Mouse (Mus musculus) liver, embryonic 13.5 days (tissue): Measurements from ENCODE around the gene Utrn. TPM values are rescaled to one million over a fixed set of nuclear protein-coding genes. Genes with fewer than 3 reads are reported as not detected.
A peak's percentile ranks its signal among the peaks of the same experiment; 100 is the strongest.

Experiments used
- ATAC-seq: fragments of 200-750 bp; cut with Nextera tagmentation; 2 replicates; pipeline ENCODE4 v1.8.0; 2017; ENCODE audit warnings: low read depth, mild to moderate bottlenecking, moderate number of reproducible peaks, moderate library complexity
- DNase-seq: peaks from one replicate; pipeline ENCODE4 v3.0.0; 2022
- H3K27ac ChIP-seq: fragments of 300-500 bp; sonication (generic); 2 replicates; pipeline ENCODE4 v1.5.1; 2015; ENCODE audit warnings: moderate library complexity, mild to moderate bottlenecking, inconsistent platforms
- H3K27me3 ChIP-seq: fragments of 300-500 bp; sonication (generic); 2 replicates; pipeline ENCODE4 v1.6.1; 2015; ENCODE audit warnings: mild to moderate bottlenecking, inconsistent platforms
- H3K36me3 ChIP-seq: fragments of 300-500 bp; sonication (generic); 2 replicates; pipeline ENCODE4 v1.6.1; 2015; ENCODE audit warnings: mild to moderate bottlenecking, inconsistent platforms
- H3K4me1 ChIP-seq: fragments of 300-500 bp; sonication (generic); replicated peaks from 2 replicates; pipeline ENCODE4 v1.6.1; 2015; ENCODE audit warnings: inconsistent platforms
- H3K4me2 ChIP-seq: fragments of 300-500 bp; sonication (generic); 2 replicates; pipeline ENCODE4 v1.6.1; 2015; ENCODE audit warnings: inconsistent platforms, mild to moderate bottlenecking, moderate library complexity
- H3K4me3 ChIP-seq: fragments of 300-500 bp; sonication (generic); replicated peaks from 2 replicates; pipeline ENCODE4 v1.5.1; 2015; ENCODE audit warnings: mild to moderate bottlenecking, inconsistent platforms
- H3K9ac ChIP-seq: fragments of 300-500 bp; sonication (generic); 2 replicates; pipeline ENCODE4 v1.6.1; 2015; ENCODE audit warnings: mild to moderate bottlenecking, inconsistent platforms
- H3K9me3 ChIP-seq: fragments of 300-500 bp; sonication (generic); replicated peaks from 2 replicates; pipeline ENCODE4 v1.6.1; 2016; ENCODE audit warnings: inconsistent platforms
- WGBS: fragments of 180-500 bp; shearing (Covaris S2); methylation state at CpG from one replicate; pipeline ENCODE4 v1.1.7; 2015; ENCODE audit not compliant: insufficient replicate concordance; 5-methylcytosine and 5-hydroxymethylcytosine counted together
- polyA plus RNA-seq: library from polyadenylated mRNA; unstranded; fragments of >200 nt; fragmentation: Nextera tagmentation; extraction: Ambion mirVana; gene quantifications from 2 replicates; pipeline ENCODE4 v1.2.1, GENCODE M21; 2015

The Utrn gene
- polyA plus RNA-seq, 1 experiment from 2014 or later = 9.2 TPM

GRCm38 (mm10) chr10:12813211-12813811 lies 55.9 kb downstream of the Utrn start:
- H3K27me3 ChIP-seq = no peaks in the 10 kb centered on the region
- H3K4me3 ChIP-seq = peak overlapping the region; percentile 44
- peak overlapping the region; percentile 92 for H3K27ac ChIP-seq
- DNase-seq (peak; percentile 75), ATAC-seq (peak; percentile 93)
- H3K9ac ChIP-seq = peak overlapping the region; percentile 69
- no peaks in the 10 kb centered on the region for H3K36me3 ChIP-seq
- no peaks in the 10 kb centered on the region for H3K9me3 ChIP-seq
- H3K4me1 ChIP-seq = peaks cover 76% of the 10 kb centered on the region
- H3K4me2 ChIP-seq = peak overlapping the region; percentile 67
- WGBS = 7% methylated on average over 12 of the region's 12 CpGs

GRCm38 (mm10) chr10:12812680-12813079 lies 56.5 kb downstream of the Utrn start:
- DNase-seq (peak; percentile 22), ATAC-seq (peak; percentile 63)
- H3K9ac ChIP-seq = peak overlapping the region; percentile 69
- H3K4me1 ChIP-seq = peaks cover 76% of the 10 kb centered on the region
- peak overlapping the region; percentile 92 for H3K27ac ChIP-seq
- 23% methylated on average over 5 of the region's 5 CpGs for WGBS
- no peaks in the 10 kb centered on the region for H3K9me3 ChIP-seq
- no peaks in the 10 kb centered on the region for H3K36me3 ChIP-seq
- H3K4me2 ChIP-seq = peak overlapping the region; percentile 67
- no peaks in the 10 kb centered on the region for H3K27me3 ChIP-seq
- H3K4me3 ChIP-seq = peak overlapping the region; percentile 44

- H3K27ac ChIP-seq = no peak overlapping the region
- peaks cover 68% of the 10 kb centered on the region for H3K4me1 ChIP-seq
- ATAC-seq (no peak), DNase-seq (no peak)
- H3K9ac ChIP-seq = no peak overlapping the region
- WGBS = 63% methylated on average over 2 of the region's 2 CpGs
- H3K27me3 ChIP-seq = no peaks in the 10 kb centered on the region
- no peaks in the 10 kb centered on the region for H3K9me3 ChIP-seq
- H3K4me3 ChIP-seq = no peak overlapping the region
- no peaks in the 10 kb centered on the region for H3K36me3 ChIP-seq
- H3K4me2 ChIP-seq = no peak overlapping the region
Measured at GRCm38 (mm10) chr10:12810816-12811215, 58.3 kb downstream of the Utrn start.

GRCm38 (mm10) chr10:12809702-12810101 lies 59.5 kb downstream of the Utrn start:
- 37% methylated on average over 3 of the region's 3 CpGs for WGBS

GRCm38 (mm10) chr10:12808467-12808866 lies 60.7 kb downstream of the Utrn start:
- Histone ChIP-seq H3K4me3 (no peak overlapping the region), H3K27me3 (no peaks in the 10 kb centered on the region), H3K9ac (no peak overlapping the region), H3K27ac (no peak overlapping the region), H3K4me2 (no peak overlapping the region), H3K36me3 (no peaks in the 10 kb centered on the region), H3K4me1 (peaks cover 52% of the 10 kb centered on the region), H3K9me3 (no peaks in the 10 kb centered on the region)
- no peak for DNase-seq
- 74% methylated on average over 4 of the region's 4 CpGs for WGBS
- ATAC-seq = no peak

More at GRCm38 (mm10) chr10:12809702-12810101, 59.5 kb downstream of the Utrn start:
- no peak overlapping the region for H3K4me3 ChIP-seq
- H3K36me3 ChIP-seq = no peaks in the 10 kb centered on the region
- H3K4me2 ChIP-seq = no peak overlapping the region
- ATAC-seq (no peak), DNase-seq (no peak)
- no peak overlapping the region for H3K27ac ChIP-seq
- H3K27me3 ChIP-seq = no peaks in the 10 kb centered on the region
- no peak overlapping the region for H3K9ac ChIP-seq
- H3K4me1 ChIP-seq = peaks cover 64% of the 10 kb centered on the region
- H3K9me3 ChIP-seq = no peaks in the 10 kb centered on the region

- Histone ChIP-seq H3K27ac (no peak overlapping the region), H3K27me3 (no peaks in the 10 kb centered on the region), H3K4me3 (no peak overlapping the region), H3K4me1 (peaks cover 44% of the 10 kb centered on the region), H3K9ac (no peak overlapping the region), H3K36me3 (no peaks in the 10 kb centered on the region), H3K9me3 (no peaks in the 10 kb centered on the region), H3K4me2 (no peak overlapping the region)
- ATAC-seq = no peak
- DNase-seq = no peak
- WGBS = 76% methylated on average over 9 of the region's 9 CpGs
Measured at GRCm38 (mm10) chr10:12807706-12808105, 61.5 kb downstream of the Utrn start.

GRCm38 (mm10) chr10:12805826-12806225 lies 63.3 kb downstream of the Utrn start:
- Histone ChIP-seq H3K9me3 (no peaks in the 10 kb centered on the region), H3K27ac (no peak overlapping the region), H3K4me3 (no peak overlapping the region), H3K36me3 (no peaks in the 10 kb centered on the region), H3K4me2 (no peak overlapping the region), H3K9ac (no peak overlapping the region), H3K4me1 (peaks cover 27% of the 10 kb centered on the region), H3K27me3 (no peaks in the 10 kb centered on the region)
- ATAC-seq (no peak), DNase-seq (no peak)
- 48% methylated on average over 2 of the region's 2 CpGs for WGBS

GRCm38 (mm10) chr10:12803939-12804338 lies 65.2 kb downstream of the Utrn start:
- H3K9me3 ChIP-seq = no peaks in the 10 kb centered on the region
- no peak overlapping the region for H3K4me2 ChIP-seq
- DNase-seq (no peak), ATAC-seq (no peak)
- WGBS = 69% methylated on average over 1 of the region's 1 CpGs
- peaks cover 14% of the 10 kb centered on the region for H3K4me1 ChIP-seq
- no peak overlapping the region for H3K27ac ChIP-seq
- no peak overlapping the region for H3K9ac ChIP-seq
- H3K4me3 ChIP-seq = no peak overlapping the region
- H3K36me3 ChIP-seq = no peaks in the 10 kb centered on the region
- no peaks in the 10 kb centered on the region for H3K27me3 ChIP-seq

- no peak for ATAC-seq
- H3K27me3 ChIP-seq = no peaks in the 10 kb centered on the region
Measured at GRCm38 (mm10) chr10:12799416-12799815, 69.7 kb downstream of the Utrn start.

GRCm38 (mm10) chr10:12798248-12798647 lies 70.9 kb downstream of the Utrn start:
- Histone ChIP-seq H3K27me3 (no peaks in the 10 kb centered on the region), H3K27ac (no peak overlapping the region), H3K9ac (no peak overlapping the region), H3K4me3 (no peak overlapping the region), H3K4me1 (peaks cover 7% of the 10 kb centered on the region), H3K4me2 (no peak overlapping the region), H3K9me3 (no peaks in the 10 kb centered on the region), H3K36me3 (no peaks in the 10 kb centered on the region)
- DNase-seq = no peak
- WGBS = 65% methylated on average over 4 of the region's 4 CpGs
- no peak for ATAC-seq

More at GRCm38 (mm10) chr10:12799416-12799815, 69.7 kb downstream of the Utrn start:
- peaks cover 7% of the 10 kb centered on the region for H3K4me1 ChIP-seq
- no peaks in the 10 kb centered on the region for H3K9me3 ChIP-seq
- DNase-seq = no peak
- H3K4me2 ChIP-seq = no peak overlapping the region
- H3K27ac ChIP-seq = no peak overlapping the region
- H3K36me3 ChIP-seq = no peaks in the 10 kb centered on the region
- H3K4me3 ChIP-seq = no peak overlapping the region
- WGBS = 72% methylated on average over 2 of the region's 2 CpGs
- no peak overlapping the region for H3K9ac ChIP-seq

- WGBS = 76% methylated on average over 1 of the region's 1 CpGs
Measured at GRCm38 (mm10) chr10:12796510-12796840, 72.7 kb downstream of the Utrn start.

GRCm38 (mm10) chr10:12795796-12796509 lies 73.2 kb downstream of the Utrn start:
- WGBS = 70% methylated on average over 8 of the region's 8 CpGs

More at GRCm38 (mm10) chr10:12796510-12796840, 72.7 kb downstream of the Utrn start:
- Histone ChIP-seq H3K4me3 (no peak overlapping the region), H3K4me2 (no peak overlapping the region), H3K27ac (no peak overlapping the region), H3K27me3 (no peaks in the 10 kb centered on the region), H3K36me3 (no peaks in the 10 kb centered on the region), H3K9me3 (no peaks in the 10 kb centered on the region), H3K9ac (no peak overlapping the region), H3K4me1 (peaks cover 7% of the 10 kb centered on the region)
- no peak for ATAC-seq
- DNase-seq = no peak

More at GRCm38 (mm10) chr10:12795796-12796509, 73.2 kb downstream of the Utrn start:
- no peaks in the 10 kb centered on the region for H3K9me3 ChIP-seq
- H3K27me3 ChIP-seq = no peaks in the 10 kb centered on the region
- no peak overlapping the region for H3K9ac ChIP-seq
- peaks cover 7% of the 10 kb centered on the region for H3K4me1 ChIP-seq
- ATAC-seq (no peak), DNase-seq (no peak)
- no peak overlapping the region for H3K4me3 ChIP-seq
- no peak overlapping the region for H3K27ac ChIP-seq
- no peak overlapping the region for H3K4me2 ChIP-seq
- no peaks in the 10 kb centered on the region for H3K36me3 ChIP-seq
